7 mouse cellular contexts compared by ENCODE assay signal in genomic region chr4:134395977-134396825, GRCm38 (mm10). TPM values are rescaled to one million over a fixed set of nuclear protein-coding genes. Genes with fewer than 3 reads are reported as not detected.
A peak's percentile ranks its signal among the peaks of the same experiment; 100 is the strongest.
DNase-seq lines count a peak whose midpoint lies in the region; ATAC-seq lines count a peak whose summit lies in the region.

Gene Pafah2, plus strand, starts transcription at chr4:134396320.

- intact Hi-C loops in left cerebral cortex, postnatal 36 days (cut with DNase I), result loop anchor here (1.0 to 2.0 kb wide), 2 partner anchors 73 to 82 kb away; partner anchors contain the start of gene Stmn1

- no peaks in the 10 kb centered on the region for H3K27me3 ChIP-seq in intestine, embryonic 16.5 days (replicated peaks; ENCODE audit: control insufficient read depth, insufficient read depth, low read length)
- H3K27me3 ChIP-seq in midbrain, embryonic 11.5 days (ENCODE audit: control insufficient read depth, insufficient read depth, low read length), result no peaks in the 10 kb centered on the region

- H3K9ac ChIP-seq in intestine, embryonic 16.5 days (ENCODE audit: low read depth, low read length), result peak within 1 kb of the TSS; percentile 77
- H3K9ac ChIP-seq in midbrain, embryonic 11.5 days (ENCODE audit: low read length), result peak within 1 kb of the TSS; percentile 66

- peak within 1 kb of the TSS; percentile 83 for H3K4me2 ChIP-seq in intestine, embryonic 16.5 days (ENCODE audit: low read depth, low read length)
- peak within 1 kb of the TSS; percentile 71 for H3K4me2 ChIP-seq in midbrain, embryonic 11.5 days

- peak; percentile 94 for ATAC-seq in intestine, embryonic 16.5 days
- ATAC-seq in midbrain, embryonic 11.5 days (ENCODE audit: low FRiP score), result peak; percentile 98

- H3K36me3 ChIP-seq in intestine, embryonic 16.5 days (ENCODE audit: control insufficient read depth, insufficient read depth, low read length), result no peaks in the 10 kb centered on the region
- no peaks in the 10 kb centered on the region for H3K36me3 ChIP-seq in midbrain, embryonic 11.5 days (ENCODE audit: control insufficient read depth, insufficient read depth, low read length)

- under 1% methylated on average over 31 of the region's 31 CpGs for WGBS in intestine, embryonic 16.5 days
- WGBS in midbrain, embryonic 11.5 days, result under 1% methylated on average over 31 of the region's 31 CpGs

- DNase-seq in adrenal gland, adult 8-10 months, result peak; percentile 95
- DNase-seq in embryo, embryonic 9.5 days (ENCODE audit: extremely low spot score), result peak; percentile 93
- DNase-seq in gastrocnemius, postnatal 4 days (ENCODE audit: low spot score in 2 of 2), result peak; percentile 80 to 90
- DNase-seq in left cerebral cortex, postnatal 36 days (ENCODE audit: low spot score in 2 of 2), result peak; percentile 92 to 95
- DNase-seq in midbrain, embryonic 11.5 days (ENCODE audit: low spot score, missing footprints), result peak; percentile 98
- DNase-seq in skeletal muscle tissue, adult 2 months (ENCODE audit: low read depth, low spot score), result peak; percentile 99

- peak within 1 kb of the TSS; percentile 97 for H3K27ac ChIP-seq in intestine, embryonic 16.5 days (ENCODE audit: low read length)
- no peak within 1 kb of the TSS for H3K27ac ChIP-seq in midbrain, embryonic 11.5 days (ENCODE audit: low read depth, low read length)

- H3K4me3 ChIP-seq in intestine, embryonic 16.5 days (ENCODE audit: low read length), result peak within 1 kb of the TSS; percentile 56
- peak within 1 kb of the TSS; percentile 38 for H3K4me3 ChIP-seq in midbrain, embryonic 11.5 days (ENCODE audit: low read depth, low read length)

- peaks cover 5% of the 10 kb centered on the region for H3K9me3 ChIP-seq in intestine, embryonic 16.5 days (ENCODE audit: control insufficient read depth, low read length)
- H3K9me3 ChIP-seq in midbrain, embryonic 11.5 days (ENCODE audit: control insufficient read depth, low read length), result no peaks in the 10 kb centered on the region

- H3K4me1 ChIP-seq in intestine, embryonic 16.5 days (ENCODE audit: control insufficient read depth, insufficient read depth, low read length), result peaks cover 11% of the 10 kb centered on the region
- H3K4me1 ChIP-seq in midbrain, embryonic 11.5 days (ENCODE audit: control insufficient read depth, insufficient read depth, low read length), result peaks cover 6% of the 10 kb centered on the region

RNA-seq across cellular contexts. Expression of gene Pafah2, which starts in this region (rescaled TPM):
- 10 to 100 TPM; 13.9 to 21.7 (median 19.0) TPM for total RNA-seq in adrenal gland, adult 8-10 months (2022)
- 1 to 10 TPM; 4.4 to 4.9 TPM for total RNA-seq in gastrocnemius, postnatal 4 days (2021)
- polyA plus RNA-seq in intestine, embryonic 16.5 days (2015; fragmentation: Nextera tagmentation; extraction: Ambion mirVana), result 61.6 and 69.2 TPM in 2 replicates
- 1 to 10 TPM; 6.7 to 7.5 TPM for total RNA-seq in left cerebral cortex, postnatal 36 days (2021)
- 8.8 and 10.0 TPM in 2 replicates for polyA plus RNA-seq in midbrain, embryonic 11.5 days (2014; fragmentation: Nextera tagmentation; extraction: Ambion mirVana)
